Mouse (Mus musculus): Measurements from ENCODE around the gene Napa. TPM values are rescaled to one million over a fixed set of nuclear protein-coding genes. Genes with fewer than 3 reads are reported as not detected.
A peak's percentile ranks its signal among the peaks of the same experiment; 100 is the strongest.

Napa gene
- polyA plus RNA-seq (2014; fragmentation: Nextera tagmentation; extraction: Ambion mirVana) = 252 and 259 TPM in 2 replicates

DNA sequence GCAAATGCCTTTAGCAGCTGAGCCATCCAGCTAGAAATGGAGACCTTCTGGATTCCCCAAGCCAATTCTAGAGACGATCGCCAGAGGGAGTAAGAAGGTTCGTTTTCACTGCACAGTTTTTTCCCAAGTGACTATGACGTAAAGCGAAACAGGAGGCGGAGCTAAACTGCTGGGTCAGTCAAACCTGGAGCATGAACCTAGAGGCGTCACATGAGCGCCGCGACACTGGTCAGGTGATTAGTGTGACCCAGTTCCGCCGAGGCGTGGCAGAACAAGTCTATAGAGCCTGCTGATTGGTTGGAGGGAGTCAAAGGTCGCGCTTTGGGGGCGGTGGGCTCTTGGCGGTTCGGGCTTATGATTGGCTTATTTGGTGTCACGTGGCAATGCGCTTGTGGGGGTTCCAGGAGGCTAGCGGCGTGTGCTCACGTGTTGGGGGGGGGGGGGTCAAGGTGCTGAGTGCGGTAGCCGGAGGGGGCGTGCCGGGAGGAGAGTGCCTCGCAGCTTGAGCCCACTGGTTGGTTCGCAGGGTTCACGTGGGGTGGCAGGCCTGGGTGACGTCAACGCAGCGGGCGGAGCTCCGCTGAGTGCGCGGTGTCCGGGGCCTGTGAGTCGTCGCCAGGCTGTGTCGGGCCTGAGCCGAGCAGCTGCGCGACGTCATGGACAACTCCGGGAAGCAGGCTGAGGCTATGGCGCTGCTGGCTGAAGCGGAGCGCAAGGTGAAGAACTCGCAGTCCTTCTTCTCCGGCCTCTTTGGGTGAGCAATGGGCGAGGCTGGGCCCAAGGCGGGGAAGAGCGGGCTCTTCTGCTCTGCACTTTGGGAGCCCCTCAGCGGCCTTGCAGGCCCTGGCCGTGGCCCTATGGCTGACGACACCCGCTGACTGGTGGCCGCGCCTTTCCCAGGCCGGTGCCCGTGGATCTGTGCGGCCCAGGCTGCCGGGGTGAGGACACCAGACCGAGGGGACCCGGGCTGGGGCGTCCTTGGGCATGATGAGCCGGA is at the start of gene Napa:
Napa (plus strand) TSS at position 438 of the 997 bp plus-strand sequence.
- H3K4me2 ChIP-seq (ENCODE audit: low read depth, low read length) = peak within 1 kb of the TSS; percentile 94
- peak within 1 kb of the TSS; percentile 87 for H3K27ac ChIP-seq (ENCODE audit: low read depth, low read length)
- H3K27me3 ChIP-seq (ENCODE audit: control insufficient read depth, insufficient read depth, low read length) = no peaks in the 10 kb centered on the region
- peak within 1 kb of the TSS; percentile 97 for H3K9ac ChIP-seq (replicated peaks; ENCODE audit: low read depth, low read length)
- peaks cover 15% of the 10 kb centered on the region for H3K4me1 ChIP-seq (ENCODE audit: control insufficient read depth, insufficient read depth, low read length)
- H3K36me3 ChIP-seq (ENCODE audit: control insufficient read depth, insufficient read depth, low read length) = no peaks in the 10 kb centered on the region
- H3K9me3 ChIP-seq (ENCODE audit: control insufficient read depth, low read length) = no peaks in the 10 kb centered on the region
- H3K4me3 ChIP-seq (ENCODE audit: low read depth, low read length) = peak within 1 kb of the TSS; percentile 98
- peak; percentile 98 for ATAC-seq (ENCODE audit: low read depth)
- under 1% methylated on average over 64 of the region's 68 CpGs for WGBS

DNA sequence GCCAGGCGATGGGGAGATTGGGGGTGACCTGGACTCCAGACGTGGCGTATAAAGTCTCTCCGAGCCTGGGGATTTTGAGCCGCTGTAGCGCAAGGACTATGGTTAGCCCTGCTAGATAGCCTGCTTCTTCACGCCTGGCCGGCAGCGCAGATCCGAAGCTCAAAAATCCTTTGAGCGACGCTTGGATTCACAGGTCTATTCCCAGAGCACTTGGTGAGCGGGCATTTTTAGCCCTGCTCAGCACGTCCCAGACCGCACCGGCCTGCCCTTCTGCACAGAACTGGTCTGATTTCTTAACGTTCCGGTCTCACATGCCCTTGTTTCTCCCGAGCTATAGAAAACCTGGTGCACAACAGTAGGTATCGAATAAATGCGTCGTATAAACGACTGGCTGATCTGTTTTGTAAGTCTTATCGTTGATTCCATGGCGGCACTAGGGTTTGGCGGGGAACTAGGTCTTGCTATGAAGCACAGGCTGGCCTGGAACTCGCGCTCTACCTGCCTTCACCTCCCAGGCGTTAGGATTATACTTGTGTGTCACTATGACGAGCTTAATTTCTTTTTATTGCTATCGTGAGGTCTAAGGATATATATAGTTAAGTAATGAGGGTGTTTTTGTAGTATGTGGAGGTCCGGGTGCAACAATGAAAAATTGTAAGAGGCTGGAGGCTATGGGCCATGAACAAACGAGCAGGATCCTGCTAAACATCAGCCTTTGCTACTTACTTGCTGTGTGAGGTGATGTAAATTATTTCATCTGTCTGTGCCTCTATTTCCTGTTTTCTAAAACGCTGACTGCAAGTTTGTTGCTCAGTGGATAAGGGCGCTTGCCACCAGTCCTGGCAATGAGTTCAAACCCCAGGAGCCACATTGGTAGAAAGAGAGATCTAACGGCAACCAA is 49.3 kb upstream of the Napa start:
- no peaks in the 10 kb centered on the region for H3K27me3 ChIP-seq (ENCODE audit: control insufficient read depth, insufficient read depth, low read length)
- H3K9me3 ChIP-seq (ENCODE audit: control insufficient read depth, low read length) = no peaks in the 10 kb centered on the region
- H3K4me2 ChIP-seq (ENCODE audit: low read depth, low read length) = peak overlapping the region; percentile 76
- H3K36me3 ChIP-seq (ENCODE audit: control insufficient read depth, insufficient read depth, low read length) = no peaks in the 10 kb centered on the region
- peak overlapping the region; percentile 82 for H3K4me3 ChIP-seq (ENCODE audit: low read depth, low read length)
- H3K9ac ChIP-seq (replicated peaks; ENCODE audit: low read depth, low read length) = peak overlapping the region; percentile 100
- peak overlapping the region; percentile 81 for H3K27ac ChIP-seq (ENCODE audit: low read depth, low read length)
- ATAC-seq (ENCODE audit: low read depth) = peak; percentile 0; the same call in 1 of the 2 replicates
- peaks cover 36% of the 10 kb centered on the region for H3K4me1 ChIP-seq (ENCODE audit: control insufficient read depth, insufficient read depth, low read length)
- WGBS = 8% methylated on average over 36 of the region's 36 CpGs

DNA sequence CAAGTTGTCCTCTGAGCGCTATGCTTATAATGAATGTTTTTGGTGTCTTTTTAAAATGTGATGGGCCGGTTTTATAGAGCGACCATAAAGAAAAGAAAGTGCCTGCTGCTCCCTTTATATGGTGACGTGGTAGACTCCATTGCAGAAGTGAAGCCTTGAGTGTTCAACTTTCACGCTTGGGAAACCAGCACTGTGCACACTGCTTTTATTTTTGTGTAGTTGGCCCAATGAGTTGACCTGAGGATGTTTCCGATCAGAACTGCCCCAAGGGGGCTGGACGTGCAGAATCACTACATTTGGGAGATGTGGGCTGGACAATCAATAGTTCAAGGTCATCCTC is 48.7 kb upstream of the Napa start:
- no peak overlapping the region for H3K27ac ChIP-seq (ENCODE audit: low read depth, low read length)
- H3K36me3 ChIP-seq (ENCODE audit: control insufficient read depth, insufficient read depth, low read length) = no peaks in the 10 kb centered on the region
- no peak overlapping the region for H3K9ac ChIP-seq (replicated peaks; ENCODE audit: low read depth, low read length)
- H3K27me3 ChIP-seq (ENCODE audit: control insufficient read depth, insufficient read depth, low read length) = no peaks in the 10 kb centered on the region
- WGBS = 77% methylated on average over 7 of the region's 7 CpGs
- no peak for ATAC-seq (ENCODE audit: low read depth)
- H3K4me1 ChIP-seq (ENCODE audit: control insufficient read depth, insufficient read depth, low read length) = peaks cover 35% of the 10 kb centered on the region
- peak overlapping the region; percentile 76 for H3K4me2 ChIP-seq (ENCODE audit: low read depth, low read length)
- peak overlapping the region; percentile 82 for H3K4me3 ChIP-seq (ENCODE audit: low read depth, low read length)
- no peaks in the 10 kb centered on the region for H3K9me3 ChIP-seq (ENCODE audit: control insufficient read depth, low read length)

DNA sequence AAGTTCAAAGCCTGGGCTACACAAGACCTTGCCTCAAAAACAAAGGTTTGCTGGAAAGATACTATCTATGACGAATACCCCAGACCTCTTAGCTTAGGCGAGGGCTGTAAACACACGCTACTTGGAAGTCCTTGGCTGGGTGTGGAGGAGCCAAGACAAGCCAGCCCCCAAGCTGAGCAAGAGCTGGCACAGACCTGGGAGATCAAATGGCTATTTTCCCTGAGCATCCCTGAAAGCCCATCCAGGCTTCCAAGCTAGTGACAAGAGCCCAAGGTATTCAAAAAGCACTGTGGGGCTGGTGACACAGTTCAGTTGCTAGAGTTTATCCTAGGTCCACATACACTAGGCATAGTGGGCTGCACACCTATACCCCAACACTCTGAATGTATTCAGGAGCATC is 47.7 kb upstream of the Napa start:
- ATAC-seq (ENCODE audit: low read depth) = no peak
- H3K4me1 ChIP-seq (ENCODE audit: control insufficient read depth, insufficient read depth, low read length) = peaks cover 24% of the 10 kb centered on the region
- WGBS = 94% methylated on average over 3 of the region's 3 CpGs

DNA sequence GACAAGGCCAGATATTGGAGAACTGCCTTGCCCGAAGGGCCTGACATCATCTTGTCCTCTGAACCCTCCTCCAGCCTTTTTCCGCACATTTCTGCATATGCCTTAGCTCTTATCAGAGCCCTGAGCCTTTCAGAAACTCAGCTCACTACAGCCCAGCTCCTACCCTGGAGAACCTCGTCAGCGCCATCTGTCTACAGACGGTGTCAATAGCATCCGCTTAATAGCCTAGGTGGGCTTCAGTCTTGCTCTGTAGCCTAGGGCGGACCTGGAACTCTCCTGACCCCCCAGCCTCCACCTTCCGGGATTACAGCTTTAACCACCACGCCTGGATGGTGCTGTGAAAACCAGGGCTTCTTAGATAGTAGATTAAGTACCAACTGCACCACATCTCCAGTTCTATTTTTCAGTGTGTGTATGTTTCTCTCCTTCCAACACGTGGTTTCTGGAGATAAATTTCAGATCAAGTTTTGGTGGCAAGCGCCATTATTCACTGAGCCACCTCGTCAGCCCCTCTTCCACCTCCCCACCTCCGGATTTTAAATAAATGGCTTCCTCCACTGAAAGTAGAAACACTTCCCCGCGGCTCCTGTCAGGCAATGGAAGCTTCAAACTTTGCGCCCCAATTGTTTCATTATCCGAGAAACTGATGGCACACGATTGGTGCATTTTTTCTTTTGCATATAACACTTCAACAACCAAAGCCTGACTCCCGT is 46.2 kb upstream of the Napa start:
- Histone ChIP-seq H3K36me3 (ENCODE audit: control insufficient read depth, insufficient read depth, low read length) (no peaks in the 10 kb centered on the region), H3K9me3 (ENCODE audit: control insufficient read depth, low read length) (no peaks in the 10 kb centered on the region), H3K27ac (ENCODE audit: low read depth, low read length) (0 out of 2 replicates have a peak overlapping the region, but pooled peaks have one; percentile 52), H3K4me3 (ENCODE audit: low read depth, low read length) (peak overlapping the region; percentile 43), H3K4me2 (ENCODE audit: low read depth, low read length) (peak overlapping the region; percentile 59), H3K9ac (replicated peaks; ENCODE audit: low read depth, low read length) (no peak overlapping the region; the same call in 1 of the 2 replicates), H3K27me3 (ENCODE audit: control insufficient read depth, insufficient read depth, low read length) (no peaks in the 10 kb centered on the region), H3K4me1 (ENCODE audit: control insufficient read depth, insufficient read depth, low read length) (peaks cover 18% of the 10 kb centered on the region)
- ATAC-seq (ENCODE audit: low read depth) = no peak
- WGBS = 8% methylated on average over 19 of the region's 19 CpGs

More for the DNA sequence above, 47.7 kb upstream of the Napa start:
- Histone ChIP-seq H3K4me2 (ENCODE audit: low read depth, low read length) (no peak overlapping the region), H3K4me3 (ENCODE audit: low read depth, low read length) (no peak overlapping the region), H3K9ac (replicated peaks; ENCODE audit: low read depth, low read length) (no peak overlapping the region), H3K27ac (ENCODE audit: low read depth, low read length) (no peak overlapping the region), H3K9me3 (ENCODE audit: control insufficient read depth, low read length) (no peaks in the 10 kb centered on the region), H3K36me3 (ENCODE audit: control insufficient read depth, insufficient read depth, low read length) (no peaks in the 10 kb centered on the region), H3K27me3 (ENCODE audit: control insufficient read depth, insufficient read depth, low read length) (no peaks in the 10 kb centered on the region)

DNA sequence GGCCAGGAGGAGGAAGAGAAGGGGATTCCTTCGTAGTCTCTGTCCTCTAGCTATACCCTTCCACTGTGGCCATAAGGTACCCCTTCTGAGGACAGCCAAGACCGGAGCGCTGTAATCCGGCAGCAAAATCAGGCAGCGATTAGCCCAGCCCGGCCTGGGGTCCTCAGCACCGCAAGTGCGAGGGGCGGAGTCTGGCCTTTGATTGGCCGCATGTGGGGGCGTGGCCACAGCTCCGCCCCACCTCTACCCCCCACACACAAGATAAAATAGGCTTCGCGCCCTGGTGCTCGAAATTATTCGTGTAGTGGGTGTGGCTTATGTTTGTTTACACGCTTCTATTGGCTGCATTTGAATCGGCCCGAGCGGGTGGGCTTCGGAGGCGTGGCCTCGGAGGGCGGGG is 45.6 kb upstream of the Napa start:
- Histone ChIP-seq H3K4me1 (ENCODE audit: control insufficient read depth, insufficient read depth, low read length) (peaks cover 18% of the 10 kb centered on the region), H3K9me3 (ENCODE audit: control insufficient read depth, low read length) (no peaks in the 10 kb centered on the region), H3K36me3 (ENCODE audit: control insufficient read depth, insufficient read depth, low read length) (no peaks in the 10 kb centered on the region), H3K9ac (replicated peaks; ENCODE audit: low read depth, low read length) (no peak overlapping the region; the same call in 1 of the 2 replicates), H3K4me3 (ENCODE audit: low read depth, low read length) (peak overlapping the region; percentile 43), H3K27me3 (ENCODE audit: control insufficient read depth, insufficient read depth, low read length) (no peaks in the 10 kb centered on the region), H3K4me2 (ENCODE audit: low read depth, low read length) (peak overlapping the region; percentile 59), H3K27ac (ENCODE audit: low read depth, low read length) (0 out of 2 replicates have a peak overlapping the region, but pooled peaks have one; percentile 52)
- under 1% methylated on average over 22 of the region's 24 CpGs for WGBS
- ATAC-seq (ENCODE audit: low read depth) = peak; percentile 87

DNA sequence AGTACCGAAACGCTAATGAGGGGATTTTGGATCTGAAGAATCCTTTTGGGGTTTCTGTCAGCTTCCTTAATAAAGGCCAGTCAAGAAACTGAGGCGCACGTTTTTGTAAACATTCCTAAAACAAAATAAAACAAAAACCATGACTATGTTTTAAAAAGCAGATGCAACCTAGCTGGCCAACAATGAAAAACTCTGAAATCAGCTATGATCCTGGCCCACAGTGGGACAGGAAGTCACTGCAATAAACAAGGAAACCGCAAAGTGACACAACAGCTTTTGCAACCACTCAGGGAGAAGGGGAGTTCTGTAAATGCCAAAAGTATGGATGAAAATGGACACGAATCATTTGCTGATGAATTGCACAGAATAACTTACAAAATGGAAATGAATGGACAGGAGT is 45.2 kb upstream of the Napa start:
- ATAC-seq (ENCODE audit: low read depth) = no peak
- peaks cover 18% of the 10 kb centered on the region for H3K4me1 ChIP-seq (ENCODE audit: control insufficient read depth, insufficient read depth, low read length)
- H3K9me3 ChIP-seq (ENCODE audit: control insufficient read depth, low read length) = no peaks in the 10 kb centered on the region
- 0 out of 2 replicates have a peak overlapping the region, but pooled peaks have one; percentile 52 for H3K27ac ChIP-seq (ENCODE audit: low read depth, low read length)
- H3K4me2 ChIP-seq (ENCODE audit: low read depth, low read length) = peak overlapping the region; percentile 59
- H3K36me3 ChIP-seq (ENCODE audit: control insufficient read depth, insufficient read depth, low read length) = no peaks in the 10 kb centered on the region
- H3K9ac ChIP-seq (replicated peaks; ENCODE audit: low read depth, low read length) = no peak overlapping the region
- no peaks in the 10 kb centered on the region for H3K27me3 ChIP-seq (ENCODE audit: control insufficient read depth, insufficient read depth, low read length)
- 12% methylated on average over 6 of the region's 6 CpGs for WGBS
- peak overlapping the region; percentile 43 for H3K4me3 ChIP-seq (ENCODE audit: low read depth, low read length)

DNA sequence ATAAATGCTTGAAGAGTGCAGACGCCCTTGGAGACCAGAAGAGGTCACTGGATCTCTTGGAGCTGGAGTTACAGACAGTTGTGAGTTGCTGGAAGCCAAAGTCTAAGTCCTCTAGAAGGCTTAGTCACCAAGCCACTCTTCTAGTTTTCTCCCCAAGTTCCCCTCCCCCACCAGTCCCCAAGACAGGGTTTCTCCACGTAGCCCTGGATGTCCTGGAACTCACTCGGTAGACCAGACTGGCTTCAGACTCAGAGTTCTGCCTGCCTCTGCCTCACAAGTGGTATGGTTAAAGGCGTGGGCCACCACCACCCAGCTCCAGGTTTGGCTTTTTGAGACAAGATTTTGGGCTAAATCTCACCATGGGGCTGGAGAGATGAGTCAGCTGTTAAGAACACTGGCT is 43.3 kb upstream of the Napa start:
- no peak overlapping the region for H3K9ac ChIP-seq (replicated peaks; ENCODE audit: low read depth, low read length)
- H3K4me3 ChIP-seq (ENCODE audit: low read depth, low read length) = no peak overlapping the region
- H3K27ac ChIP-seq (ENCODE audit: low read depth, low read length) = no peak overlapping the region
- H3K4me2 ChIP-seq (ENCODE audit: low read depth, low read length) = no peak overlapping the region
- 75% methylated on average over 4 of the region's 4 CpGs for WGBS
- ATAC-seq (ENCODE audit: low read depth) = no peak
- peaks cover 5% of the 10 kb centered on the region for H3K4me1 ChIP-seq (ENCODE audit: control insufficient read depth, insufficient read depth, low read length)
- H3K36me3 ChIP-seq (ENCODE audit: control insufficient read depth, insufficient read depth, low read length) = no peaks in the 10 kb centered on the region
- no peaks in the 10 kb centered on the region for H3K9me3 ChIP-seq (ENCODE audit: control insufficient read depth, low read length)
- no peaks in the 10 kb centered on the region for H3K27me3 ChIP-seq (ENCODE audit: control insufficient read depth, insufficient read depth, low read length)

Measured in neural tube, embryonic 14.5 days (tissue).